Mouse (Mus musculus) gastrocnemius, adult 2 months (tissue): Measurements from ENCODE around the gene Tmem38a. TPM values are rescaled to one million over a fixed set of nuclear protein-coding genes. Genes with fewer than 3 reads are reported as not detected.

Experiments
- DNase-seq: peaks from one replicate; pipeline ENCODE4 v3.0.0; 2022
- H3K27ac ChIP-seq: fragments of 200-600 bp; 2 replicates; pipeline ENCODE4 v1.8.1; 2022; ENCODE audit warnings: mild to moderate bottlenecking
- H3K4me3 ChIP-seq: fragments of 200-600 bp; 2 replicates; pipeline ENCODE4 v1.8.1; 2022; ENCODE audit warnings: mild to moderate bottlenecking, moderate library complexity
- CTCF ChIP-seq: fragments of 200-600 bp; IDR thresholded peaks from 2 replicates; pipeline ENCODE4 v1.8.1; 2022; ENCODE audit warnings: antibody characterized with exemption, mild to moderate bottlenecking, moderate library complexity
- intact Hi-C: fragments of 180-260 bp; cut with DNase I; formaldehyde crosslinking; loops from one replicate; pipeline ENCODE4 v1.15.1; 2025
- long read RNA-seq, 2 experiments: library from polyadenylated mRNA; stranded (forward); transcript quantifications; one replicate each; pipeline ENCODE4 v2.0.0; 2021
- total RNA-seq, 2 experiments: library from RNA; stranded (reverse); gene quantifications; 2 replicates each; pipeline ENCODE4 v1.2.3; 2021

The Tmem38a gene
- 1,000 to 10,000 TPM; 1,184 to 1,285 TPM for total RNA-seq
- long read RNA-seq, experiment 1, transcript Tmem38a-201 (6 exons, 2,124 nt), result major isoform, 2,005 of 2,246 reads
- long read RNA-seq, experiment 1, partial matches to known transcripts, result 25 of 2,246 reads
- long read RNA-seq, experiment 1, other reads (novel, unspliced or antisense), result 216 of 2,246 reads
- long read RNA-seq, experiment 2, transcript Tmem38a-201 (6 exons, 2,124 nt), result major isoform, 2,308 of 2,647 reads
- long read RNA-seq, experiment 2, partial matches to known transcripts, result 33 of 2,647 reads
- long read RNA-seq, experiment 2, other reads (novel, unspliced or antisense), result 305 of 2,647 reads

DNA sequence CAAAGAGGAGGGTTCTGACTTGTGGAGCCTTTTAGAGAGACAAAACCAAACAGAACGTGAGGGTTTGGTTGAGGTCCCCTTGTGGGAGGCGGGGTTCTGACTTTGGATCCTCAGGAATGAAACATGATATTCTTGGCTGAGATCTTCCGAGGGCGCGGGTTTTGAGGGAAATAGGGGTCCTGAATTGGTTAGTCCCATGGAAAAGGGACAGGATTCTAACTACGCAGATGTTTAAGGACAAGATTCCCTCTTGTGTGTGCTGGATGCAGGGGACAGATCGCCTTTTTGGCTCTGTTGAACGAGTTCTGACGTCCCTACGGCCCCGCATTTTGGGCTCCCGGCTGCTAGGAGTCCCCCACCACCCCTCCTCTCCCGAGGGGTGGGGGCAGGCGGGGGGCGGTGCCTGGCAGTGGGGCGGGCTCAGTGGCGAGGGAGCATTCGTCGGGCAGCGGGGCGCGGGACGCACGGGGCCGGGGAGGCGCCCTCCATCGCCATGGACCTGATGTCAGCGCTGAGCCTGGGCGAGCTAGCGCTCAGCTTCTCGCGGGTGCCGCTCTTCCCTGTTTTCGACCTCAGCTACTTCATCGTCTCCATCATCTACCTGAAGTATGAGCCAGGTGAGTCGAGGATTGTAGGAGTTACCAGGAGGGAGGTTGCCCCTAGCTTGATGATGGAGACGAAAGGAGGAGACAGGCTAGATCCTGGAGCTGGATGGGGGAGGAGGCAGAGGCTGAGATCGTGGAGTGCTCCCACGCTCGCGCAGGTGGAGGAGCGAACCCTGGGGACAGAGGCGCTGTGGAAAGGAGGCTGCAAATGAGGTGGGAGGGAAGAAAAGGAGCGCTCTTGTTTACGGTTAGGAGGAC is at the start of gene Tmem38a:
TSS of gene Tmem38a (plus strand) at position 445 of the 863 bp plus-strand sequence.
- intact Hi-C loops, result loop anchor here (1.0 kb wide), 1 partner anchor 73 kb away; no protein-coding TSS in a partner anchor
- TF ChIP-seq CTCF, result no peak
- Histone ChIP-seq H3K27ac (peak within 1 kb of the TSS; percentile 99), H3K4me3 (peak within 1 kb of the TSS; percentile 90)
- peak; percentile 94 for DNase-seq

DNA sequence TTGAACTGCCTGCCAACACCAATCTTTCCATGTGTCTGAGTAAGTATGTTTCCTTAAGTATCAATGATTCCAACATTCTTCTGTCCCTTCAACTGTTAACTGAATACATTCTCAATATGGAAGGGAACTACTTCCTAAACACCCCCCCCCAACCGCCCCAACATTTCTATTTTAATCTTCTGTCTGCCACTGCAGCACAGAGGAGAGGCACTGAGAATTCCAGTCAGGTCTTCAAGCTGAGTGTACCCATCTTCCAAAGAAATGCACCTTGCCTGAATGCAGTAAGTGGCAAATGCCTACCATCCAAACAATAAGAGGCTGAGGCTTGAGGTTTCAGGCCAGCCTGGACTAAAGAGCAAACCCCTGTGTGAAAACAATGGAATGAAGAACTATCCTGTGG is 39.8 kb upstream of the Tmem38a start:
- intact Hi-C loops, result no loop called here
- no peak for TF ChIP-seq CTCF
- no peak for DNase-seq
- no peak overlapping the region for H3K4me3 ChIP-seq
- no peak overlapping the region for H3K27ac ChIP-seq

DNA sequence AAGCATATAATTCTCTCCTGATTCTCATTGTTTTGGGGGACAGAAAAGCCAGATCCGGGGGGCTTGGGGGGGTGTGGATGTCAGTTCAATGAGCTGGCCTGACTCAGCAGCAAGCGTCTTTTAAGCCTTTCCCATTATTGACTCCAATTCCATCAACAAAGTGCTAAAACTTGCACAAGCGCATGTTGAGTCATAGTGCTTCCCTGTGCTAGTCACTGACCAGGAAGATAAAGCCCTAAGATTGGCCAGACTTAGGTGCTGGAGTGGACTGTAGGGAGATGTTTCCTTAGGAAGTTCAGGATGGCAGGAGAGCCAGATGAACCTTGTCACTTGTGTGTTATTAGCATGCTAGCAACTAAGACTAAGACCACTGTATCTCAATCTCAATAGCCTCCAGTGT is 37.0 kb upstream of the Tmem38a start:
- no peak for TF ChIP-seq CTCF
- Histone ChIP-seq H3K4me3 (no peak overlapping the region), H3K27ac (no peak overlapping the region)
- intact Hi-C loops, result no loop called here
- peak; percentile 1 for DNase-seq

GRCm38 (mm10) chr8:72539234-72539633 is 32.6 kb upstream of the Tmem38a start:
- intact Hi-C loops, result no loop called here
- TF ChIP-seq CTCF, result peak; percentile 44
- no peak for DNase-seq
- H3K27ac ChIP-seq, result no peak overlapping the region
- no peak overlapping the region for H3K4me3 ChIP-seq

DNA sequence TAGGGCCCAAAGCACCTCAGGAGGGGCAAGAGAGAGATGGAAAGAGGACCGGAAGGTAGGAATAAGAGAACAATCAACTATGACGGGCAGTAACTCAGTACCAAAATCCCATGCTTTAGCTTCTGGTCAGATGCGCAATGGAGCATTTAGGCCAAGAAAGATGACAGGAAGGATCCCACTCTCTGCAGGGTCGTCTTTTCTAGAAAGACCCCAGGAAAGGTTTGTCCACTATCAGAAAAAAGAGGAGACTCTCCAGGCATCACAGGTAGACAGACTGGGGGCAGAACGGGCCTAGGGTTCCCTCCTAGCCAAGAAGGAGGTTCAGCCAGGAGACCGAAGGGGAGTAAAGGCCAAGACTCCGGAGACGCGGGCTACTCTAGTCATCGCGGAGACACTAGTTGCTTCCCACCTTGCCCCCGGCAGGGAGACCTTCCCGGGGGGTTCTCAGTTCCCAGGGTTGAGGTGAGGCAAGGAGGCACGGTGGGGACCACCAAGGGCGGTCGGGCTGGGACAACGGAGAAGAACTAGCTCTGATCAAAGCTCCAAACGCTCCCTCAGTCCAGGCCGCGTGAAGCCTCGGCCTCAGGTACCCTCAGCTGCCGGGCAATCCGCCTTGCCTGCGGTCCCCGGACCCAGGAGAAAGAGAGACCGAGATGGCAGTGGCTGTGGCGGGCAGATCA is 24.6 kb upstream of the Tmem38a start:
- Histone ChIP-seq H3K27ac (peak overlapping the region; percentile 92), H3K4me3 (peak overlapping the region; percentile 91)
- TF ChIP-seq CTCF, result no peak
- intact Hi-C loops, result loop anchor here (2.0 to 5.0 kb wide), 2 partner anchors 54 to 125 kb away; partner anchors contain the start of genes Eps15l1 and Slc35e1
- no peak for DNase-seq

- no peak for TF ChIP-seq CTCF
- intact Hi-C loops, result loop anchor here (2.0 to 5.0 kb wide), 3 partner anchors 21 to 126 kb away; partner anchors contain the start of genes Eps15l1 and Slc35e1
- H3K4me3 ChIP-seq, result peak within 1 kb of the TSS; percentile 91
- DNase-seq, result peak; percentile 99
- peak within 1 kb of the TSS; percentile 92 for H3K27ac ChIP-seq
These were observed 23.8 kb upstream of the Tmem38a start, which contains the start of gene Med26 for GRCm38 (mm10) chr8:72547802-72548643. Med26 (minus strand) TSS chr8:72548270.

GRCm38 (mm10) chr8:72548644-72549313 is 23.1 kb upstream of the Tmem38a start:
- intact Hi-C loops, result loop anchor here (2.0 to 5.0 kb wide), 2 partner anchors 20 to 126 kb away; partner anchors contain the start of gene Eps15l1
- peak; percentile 73 for DNase-seq
- Histone ChIP-seq H3K27ac (peak overlapping the region; percentile 92), H3K4me3 (peak overlapping the region; percentile 91)
- TF ChIP-seq CTCF, result no peak

- Histone ChIP-seq H3K4me3 (peak overlapping the region; percentile 91), H3K27ac (peak overlapping the region; percentile 92)
- TF ChIP-seq CTCF, result no peak
- DNase-seq, result no peak
- intact Hi-C loops, result loop anchor here (2.0 to 5.0 kb wide), 2 partner anchors 19 to 127 kb away; partner anchors contain the start of gene Eps15l1
These were observed 22.5 kb upstream of the Tmem38a start for GRCm38 (mm10) chr8:72549314-72549892.

- H3K4me3 ChIP-seq, result no peak overlapping the region
- intact Hi-C loops, result no loop called here
- DNase-seq, result no peak
- no peak overlapping the region for H3K27ac ChIP-seq
- TF ChIP-seq CTCF, result no peak
These were observed 16.1 kb upstream of the Tmem38a start for GRCm38 (mm10) chr8:72555770-72556169.

- peak; percentile 55 for DNase-seq
- H3K27ac ChIP-seq, result peak overlapping the region; percentile 71
- no peak overlapping the region for H3K4me3 ChIP-seq
- TF ChIP-seq CTCF, result no peak
- intact Hi-C loops, result no loop called here
These were observed 10.7 kb upstream of the Tmem38a start for GRCm38 (mm10) chr8:72561111-72561689.
